Mouse (Mus musculus) liver, adult (tissue): ENCODE measurements around the gene Blm.

Source experiments
- GATA4 ChIP-seq: IDR thresholded peaks from 2 replicates; pipeline ENCODE4 v1.6.1; 2014; ENCODE audit warnings: mild to moderate bottlenecking, low read length; ENCODE audit not compliant: insufficient replicate concordance

Gene Blm

DNA sequence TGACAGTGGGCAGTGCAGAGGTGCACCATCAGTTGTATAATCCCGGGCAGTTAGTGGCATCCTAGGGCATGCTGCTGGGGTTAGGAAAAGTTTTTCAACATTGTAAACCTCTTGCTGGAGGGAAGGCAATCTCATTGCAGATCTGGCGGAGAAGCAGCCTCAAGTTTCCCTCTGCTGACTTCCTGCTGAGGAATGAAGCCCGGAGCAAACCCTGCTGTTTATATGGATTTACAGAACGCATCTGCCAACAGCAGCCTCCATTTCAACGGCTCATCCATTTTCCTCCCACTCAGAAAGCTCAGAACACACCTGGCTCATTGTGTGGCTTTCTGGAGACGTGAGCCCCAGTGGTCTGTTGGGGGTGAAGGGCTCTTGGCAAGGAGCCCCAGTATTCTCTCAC is 78.6 kb downstream of the Blm start:
- no peak for TF ChIP-seq GATA4

DNA sequence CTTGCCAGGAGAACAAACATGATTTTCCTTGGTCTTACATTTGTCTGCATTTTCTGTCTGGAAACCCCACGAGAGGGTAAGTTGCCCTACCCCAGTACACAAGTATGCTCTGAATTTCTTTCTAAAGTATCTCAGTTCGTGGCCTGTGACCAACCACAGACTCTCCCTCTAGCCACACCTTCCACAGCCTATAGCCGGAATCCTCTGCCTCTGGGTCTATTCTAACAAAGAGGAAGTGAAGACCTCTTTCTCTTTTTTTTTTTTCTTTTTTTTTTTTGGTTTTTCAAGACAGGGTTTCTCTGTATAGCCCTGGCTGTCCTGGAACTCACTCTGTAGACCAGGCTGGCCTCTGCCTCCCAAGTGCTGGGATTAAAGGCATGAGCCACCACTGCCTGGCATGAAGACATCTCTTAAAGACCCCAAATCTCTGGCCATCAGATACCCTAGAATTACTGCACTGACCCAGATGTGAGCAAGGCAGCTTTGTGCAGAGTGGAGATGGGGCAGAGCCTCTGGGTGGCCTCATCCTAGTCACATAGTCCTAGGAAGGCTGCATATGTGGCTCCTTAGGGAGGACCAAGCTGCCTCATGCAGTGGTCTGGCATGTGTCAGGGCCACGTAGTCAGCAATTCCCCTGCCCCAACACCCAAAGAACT is 79.3 kb downstream of the Blm start:
- TF ChIP-seq GATA4 = no peak

DNA sequence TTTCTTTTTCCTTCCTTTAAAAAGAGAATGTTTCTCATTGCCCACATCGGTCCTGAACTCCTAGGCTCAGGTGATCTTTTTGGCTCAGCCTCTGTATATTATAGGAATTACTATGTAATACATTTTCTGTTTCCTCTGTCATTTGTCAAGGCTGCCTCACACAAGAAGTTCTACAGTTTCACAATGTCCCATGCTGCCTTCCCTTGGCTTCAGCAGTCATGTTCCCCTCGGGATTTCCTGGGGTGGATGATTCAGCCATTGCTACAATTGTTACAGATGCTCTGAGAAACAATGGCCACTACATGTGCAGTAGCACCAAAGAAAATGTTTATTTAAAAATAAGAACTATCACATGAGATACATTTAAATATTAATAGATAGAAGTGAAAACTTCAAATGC is 80.1 kb downstream of the Blm start:
- no peak for TF ChIP-seq GATA4

DNA sequence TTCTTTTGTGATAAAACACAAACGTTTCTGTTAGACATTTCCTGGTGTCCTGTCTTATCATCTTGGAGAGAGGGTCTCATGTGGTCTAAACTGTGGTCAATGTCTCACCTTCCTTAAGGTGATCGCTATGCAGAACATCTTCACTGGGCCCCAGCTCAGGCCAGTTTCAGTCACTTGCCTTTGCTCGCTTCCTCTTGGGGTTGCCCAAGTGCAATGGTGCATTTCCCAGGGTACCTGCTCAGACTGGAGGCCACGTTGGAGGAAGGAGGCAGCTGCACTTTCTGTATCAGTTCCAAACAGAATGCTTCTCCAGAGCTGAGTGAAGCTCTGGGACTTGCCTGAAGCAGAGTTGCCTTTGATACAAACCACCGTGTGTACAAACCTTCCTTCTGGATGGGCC is 80.9 kb downstream of the Blm start:
- TF ChIP-seq GATA4 = no peak

DNA sequence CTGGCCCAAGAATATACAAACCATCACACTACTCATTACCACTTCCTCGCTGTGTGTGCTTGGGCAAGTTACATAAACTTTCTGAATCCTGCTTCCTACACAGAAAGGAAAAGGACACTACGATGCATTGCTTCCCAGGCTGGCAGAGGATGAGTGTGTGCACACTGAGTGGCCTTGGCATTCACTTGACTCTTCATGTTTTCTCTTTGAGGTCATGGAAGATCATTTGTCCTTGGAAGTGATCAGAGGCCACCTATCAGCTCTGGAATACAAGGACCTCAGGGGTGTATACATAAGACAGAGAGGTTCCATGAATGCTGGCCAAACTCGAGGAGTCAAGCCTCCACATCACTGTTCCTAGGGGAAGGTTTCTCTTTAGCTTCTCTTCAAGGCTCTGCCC is 81.8 kb downstream of the Blm start:
- no peak for TF ChIP-seq GATA4

DNA sequence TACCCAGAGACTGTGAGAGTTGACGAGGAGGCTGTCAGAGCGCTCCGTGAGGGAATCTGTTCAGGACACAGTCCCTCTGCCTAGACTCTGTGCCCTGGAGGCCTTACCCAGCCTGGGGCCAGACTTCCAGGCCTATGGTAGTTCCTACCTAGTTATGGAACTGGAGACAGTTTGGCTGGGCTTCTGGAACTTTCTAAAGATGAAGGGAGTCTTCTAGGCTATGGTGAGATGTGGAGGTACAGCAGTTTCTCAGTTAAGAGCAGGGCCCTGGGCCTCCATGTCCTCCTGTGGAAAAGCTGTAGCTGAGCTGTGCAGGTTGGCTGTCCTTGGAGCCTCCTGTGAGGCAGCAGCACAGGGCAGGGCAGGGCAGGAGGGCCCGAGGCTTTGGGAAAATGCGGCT is 82.7 kb downstream of the Blm start:
- TF ChIP-seq GATA4 = no peak

DNA sequence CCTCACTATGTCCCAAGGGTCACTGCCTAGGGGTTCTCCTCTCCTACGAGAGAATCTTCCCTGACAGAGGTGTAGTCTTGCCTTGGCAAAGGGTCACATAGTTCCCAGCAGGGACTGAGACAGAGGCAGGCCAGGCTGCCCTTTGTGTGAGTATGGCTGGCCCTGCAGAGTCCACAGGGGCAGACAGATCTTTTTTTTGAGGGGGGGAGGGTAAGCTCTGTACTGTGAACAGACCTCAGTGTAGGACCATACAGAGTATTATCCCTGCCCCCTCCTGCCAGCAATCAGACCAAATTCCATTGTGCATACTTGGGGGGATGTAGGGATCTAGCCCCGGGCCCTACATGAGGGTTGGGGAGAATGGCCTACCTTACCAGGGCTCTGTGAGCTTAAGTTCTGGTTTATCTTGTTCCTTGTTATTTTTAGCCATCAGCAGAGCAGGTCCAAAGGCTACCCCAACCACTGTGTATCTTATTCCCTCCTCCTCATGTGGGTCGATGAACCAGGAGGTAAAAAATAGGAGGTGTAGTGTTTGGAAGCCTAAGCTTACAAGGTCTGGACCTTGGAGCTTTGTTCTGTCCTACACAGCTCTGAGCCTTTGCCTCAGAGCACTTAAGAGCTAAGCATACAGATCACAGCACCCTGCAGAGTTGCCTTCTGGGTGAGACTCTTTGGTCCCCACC is 83.2 kb downstream of the Blm start:
- TF ChIP-seq GATA4 = peak; percentile 34; the same call in 1 of the 2 replicates

DNA sequence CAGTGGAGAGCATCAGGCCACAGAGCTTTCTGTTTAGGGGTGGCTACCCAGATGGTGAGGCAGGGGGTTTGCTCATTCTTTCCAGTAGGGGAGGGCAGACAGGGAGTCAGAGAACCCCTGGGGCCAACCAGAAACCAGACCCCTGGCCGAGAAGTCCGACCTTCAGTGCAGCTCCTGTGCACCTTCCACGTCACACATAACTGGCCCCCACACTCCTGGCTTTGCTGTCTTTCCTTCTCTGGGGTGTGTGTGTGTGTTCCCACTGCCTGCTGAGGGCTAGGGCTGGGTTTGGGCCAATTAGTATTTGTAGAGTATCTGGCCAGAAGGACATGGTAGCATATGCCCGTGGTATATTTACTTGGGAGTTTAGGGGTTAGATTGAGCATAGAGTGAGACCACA is 84.6 kb downstream of the Blm start:
- TF ChIP-seq GATA4 = no peak

DNA sequence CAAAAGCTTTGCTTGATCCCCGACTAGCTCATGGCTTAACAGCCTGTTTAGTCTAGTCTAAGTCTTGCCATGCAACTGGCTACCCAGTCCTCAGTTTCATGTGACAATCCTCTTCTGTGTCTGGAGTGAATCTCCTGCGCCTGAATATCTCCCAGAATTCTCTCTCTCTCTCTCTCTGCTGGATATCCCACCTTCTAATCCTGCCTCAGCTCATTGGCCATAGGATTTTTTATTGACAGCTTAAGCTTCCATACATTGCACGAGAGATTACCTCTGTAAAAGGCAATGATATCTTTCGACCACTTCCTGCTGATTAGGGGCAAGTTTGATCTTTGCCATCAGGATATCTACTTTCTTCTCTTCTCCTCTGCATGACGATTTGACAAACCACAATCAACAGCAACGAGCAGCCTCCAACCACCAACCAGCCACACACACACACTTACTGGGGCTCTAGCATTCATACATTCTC is 85.3 kb downstream of the Blm start:
- no peak for TF ChIP-seq GATA4

DNA sequence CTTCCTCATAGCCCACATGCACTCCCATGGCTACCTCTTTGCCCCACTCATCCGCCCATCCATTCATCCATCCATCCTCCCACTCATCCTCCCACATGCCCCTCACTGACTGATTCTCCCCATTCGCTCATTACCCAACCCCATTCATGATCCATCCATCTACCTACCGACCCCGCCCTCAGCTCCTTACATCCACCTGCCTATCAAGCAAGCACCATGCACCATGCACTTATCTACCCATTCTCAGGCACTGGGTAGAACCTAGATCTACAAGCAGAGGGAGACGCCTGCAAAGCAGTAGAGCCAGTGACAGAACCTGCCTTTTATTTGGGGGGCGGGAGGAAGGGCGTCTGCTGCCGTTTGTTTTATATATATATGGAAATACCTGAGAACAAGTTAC is 87.6 kb downstream of the Blm start:
- no peak for TF ChIP-seq GATA4

DNA sequence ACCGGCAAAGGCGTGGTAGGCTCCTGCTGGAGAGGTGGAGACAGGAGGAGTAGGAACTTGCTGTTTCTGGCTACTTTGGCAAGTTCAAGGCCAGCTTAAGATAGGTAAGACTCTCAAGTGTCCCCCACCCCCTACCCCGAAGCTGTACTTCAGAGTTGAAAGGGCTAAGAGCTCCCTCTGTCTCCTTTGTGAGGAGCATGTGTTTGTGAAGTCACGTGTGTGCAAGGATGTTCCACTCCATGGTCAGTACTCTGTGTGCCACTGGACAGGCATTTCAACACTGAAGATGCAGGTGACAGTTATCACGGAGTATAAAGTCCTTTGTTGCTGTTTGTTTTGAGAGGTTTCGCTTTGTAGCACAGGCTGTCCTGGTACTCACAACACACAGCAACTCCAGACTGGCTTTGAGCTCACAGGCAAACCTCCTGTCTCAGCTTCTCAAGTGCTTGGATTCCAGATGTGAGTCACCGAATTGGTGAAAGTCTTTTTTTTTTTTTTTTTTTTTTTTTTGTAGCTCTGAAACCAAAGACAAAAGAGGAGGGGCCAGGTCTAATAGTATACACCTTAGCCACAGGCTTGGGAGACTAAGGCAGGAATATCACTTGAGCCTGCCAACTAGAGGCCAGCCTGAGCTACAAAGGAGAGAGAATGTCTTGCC is 88.6 kb downstream of the Blm start:
- no peak for TF ChIP-seq GATA4

DNA sequence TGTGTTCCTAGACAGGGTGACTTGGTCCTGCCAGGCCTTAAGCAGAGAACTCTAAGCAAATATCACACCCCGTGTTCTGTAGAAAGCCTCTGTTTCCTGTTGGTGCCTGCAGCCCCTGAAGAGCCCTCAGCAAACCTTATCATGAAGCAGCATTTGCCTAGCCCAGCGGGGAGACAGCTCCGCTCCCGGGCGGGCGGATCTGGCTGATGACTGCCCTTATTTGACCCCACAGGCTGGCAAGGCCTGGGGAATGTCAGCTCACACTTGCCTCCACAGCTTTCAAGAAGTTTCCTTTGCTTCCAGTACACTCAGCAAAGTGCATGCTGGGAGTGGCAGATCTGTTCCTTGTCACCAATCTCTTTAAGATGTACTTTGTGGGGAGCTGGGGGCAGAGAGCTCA is 89.4 kb downstream of the Blm start:
- no peak for TF ChIP-seq GATA4

DNA sequence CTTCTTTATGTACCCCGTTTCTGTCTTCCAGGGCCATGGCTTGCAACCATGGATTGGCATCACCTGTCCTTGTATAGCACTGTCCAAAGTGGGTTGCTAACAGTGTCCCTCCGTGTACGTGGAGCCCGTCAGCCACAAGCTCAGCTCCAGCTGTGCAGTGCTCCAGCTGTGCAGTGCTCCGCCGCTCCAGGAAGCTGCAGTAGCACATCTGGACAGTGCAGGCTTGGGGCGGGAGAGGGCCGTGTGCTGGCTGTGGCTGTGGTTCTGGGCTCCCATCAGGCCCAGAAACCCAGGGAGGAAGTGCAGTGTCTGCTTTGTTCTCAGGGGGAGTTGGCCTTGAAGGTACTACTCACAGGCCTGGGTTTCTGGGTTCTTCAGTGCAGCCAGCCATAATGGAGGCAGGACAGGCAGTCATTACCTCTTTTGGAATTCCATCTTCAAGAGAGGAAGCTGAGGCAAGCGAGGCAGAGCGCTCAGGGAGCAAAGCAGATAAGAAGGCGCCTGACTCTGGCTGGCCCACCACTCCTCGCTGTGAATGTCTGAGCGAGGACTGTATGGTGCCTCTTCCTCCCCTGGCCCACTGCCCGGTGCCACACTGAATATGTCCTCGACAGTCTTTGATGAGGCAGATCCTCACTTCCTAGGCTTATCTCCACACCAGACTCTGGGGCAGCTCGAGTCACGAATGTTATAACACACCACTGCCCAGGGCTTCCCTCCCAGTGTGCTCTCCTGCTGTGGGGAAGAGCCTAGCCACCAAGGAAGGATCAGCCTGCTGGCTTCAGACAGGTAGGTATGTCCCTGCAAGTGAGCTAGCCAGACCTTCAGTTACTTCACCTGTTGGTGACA is 90.3 kb downstream of the Blm start:
- TF ChIP-seq GATA4 = peak; percentile 65; the same call in 1 of the 2 replicates

DNA sequence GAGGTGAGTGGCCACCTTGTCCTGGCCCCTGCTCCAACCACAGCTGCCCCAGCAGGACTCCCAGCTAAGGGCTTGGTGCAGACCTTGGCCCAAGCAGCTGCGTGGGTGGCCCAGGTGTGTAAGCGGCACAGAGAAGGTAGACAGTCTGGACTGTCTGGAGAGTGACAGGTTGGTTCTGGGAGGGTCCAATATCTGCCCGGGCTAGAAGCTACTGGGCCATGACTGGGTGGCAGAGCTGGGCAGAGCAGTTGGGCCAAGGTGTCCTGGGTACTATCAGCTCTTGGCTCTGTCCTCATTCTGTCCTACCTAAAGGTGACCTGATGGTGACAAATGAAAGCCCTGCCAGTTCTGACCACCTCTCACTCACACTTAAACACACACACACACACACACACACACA is 91.8 kb downstream of the Blm start:
- no peak for TF ChIP-seq GATA4

DNA sequence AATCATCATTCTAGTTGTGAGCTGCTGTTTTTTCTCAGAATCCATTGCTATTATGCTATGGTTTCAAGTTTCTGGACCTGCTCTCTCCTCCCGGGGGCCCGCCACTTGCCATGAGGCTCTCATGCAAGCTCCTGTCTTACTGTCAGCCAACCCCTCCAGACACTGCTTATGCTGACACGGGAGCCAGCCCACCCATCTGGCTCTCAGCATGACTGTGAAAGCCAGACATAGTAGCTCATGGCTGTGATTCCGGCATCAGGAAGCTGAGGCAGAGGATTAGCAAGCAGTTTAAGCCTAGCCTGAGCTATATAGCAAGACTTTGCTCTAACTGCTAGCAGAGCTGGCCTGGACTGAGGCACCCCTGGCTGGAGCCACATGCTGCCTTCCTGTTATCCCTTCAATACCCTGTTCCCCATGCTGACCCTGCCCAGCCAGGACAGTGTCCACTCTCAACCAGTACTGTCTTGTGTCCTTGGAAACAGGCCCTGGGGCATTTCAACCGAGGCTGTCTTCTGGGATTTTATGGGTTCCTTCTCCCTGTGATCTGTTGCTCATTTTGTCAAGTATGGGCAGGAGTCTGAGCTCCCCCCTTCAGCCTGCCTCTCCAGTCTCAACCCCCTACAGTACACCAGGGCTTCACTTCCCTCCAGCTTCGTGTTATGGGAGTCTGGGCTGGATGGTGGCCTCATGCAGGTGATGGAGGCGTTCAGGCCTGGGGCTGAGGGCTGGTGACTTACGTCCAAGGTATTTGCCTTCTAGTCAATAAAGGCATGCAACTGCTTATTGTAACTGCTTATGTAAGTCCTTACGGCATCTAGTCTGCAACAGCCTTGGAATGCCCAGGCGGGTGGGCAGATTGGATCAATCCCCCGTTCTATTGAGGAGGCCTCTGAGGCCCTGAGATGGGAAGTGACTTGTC is 92.7 kb downstream of the Blm start:
- no peak for TF ChIP-seq GATA4

DNA sequence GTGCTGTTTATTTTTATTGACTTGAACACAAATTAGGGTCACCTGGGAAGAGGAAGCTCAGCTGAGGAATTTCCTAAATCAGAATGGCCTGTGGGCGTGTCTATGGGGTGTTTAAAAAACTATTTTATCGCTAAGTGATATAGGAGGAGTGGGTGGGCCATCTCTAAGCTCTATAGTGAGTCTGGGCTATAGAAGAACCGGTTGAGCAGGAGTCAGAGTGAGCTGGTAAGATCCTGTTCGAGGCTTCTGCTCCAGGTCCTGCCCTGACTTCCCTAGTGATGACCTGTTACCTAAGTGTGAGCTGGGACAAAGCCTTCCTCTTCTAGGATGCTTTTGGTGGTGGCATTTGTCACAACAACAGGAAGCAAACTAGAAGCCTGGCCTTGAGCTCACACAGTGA is 94.2 kb downstream of the Blm start:
- TF ChIP-seq GATA4 = no peak
